Mouse (Mus musculus): Measurements from ENCODE around the gene Lekr1.

The Lekr1 gene

GRCm38 (mm10) chr3:65665977-65666766 lies at the start of gene Lekr1:
Lekr1 (plus strand) TSS chr3:65666228.
- DNase-seq (ENCODE audit: low read depth, low spot score) = peak; percentile 96

DNA sequence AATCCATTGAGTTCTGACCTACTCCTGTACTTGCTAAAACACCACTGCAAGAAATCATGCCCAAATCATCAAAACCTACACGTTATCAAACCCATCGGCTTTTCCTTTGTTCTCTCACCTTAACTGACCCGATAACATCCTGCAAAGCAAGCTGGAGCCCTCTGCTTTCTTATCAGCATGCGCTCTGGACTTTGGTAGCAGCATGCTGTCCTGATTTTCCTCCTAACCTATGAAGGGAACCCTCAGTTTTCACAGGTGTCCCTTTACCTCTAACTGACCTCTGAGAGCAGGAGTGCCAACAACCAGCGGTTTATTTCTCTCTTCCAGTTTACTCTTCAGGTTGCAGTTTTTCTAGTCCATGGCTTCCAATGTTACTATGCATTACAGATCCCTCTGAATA lies 48.5 kb upstream of the Lekr1 start:
- DNase-seq (ENCODE audit: low read depth, low spot score) = no peak

- DNase-seq (ENCODE audit: low read depth, low spot score) = no peak
Observed at GRCm38 (mm10) chr3:65619340-65619739, 46.7 kb upstream of the Lekr1 start.

DNA sequence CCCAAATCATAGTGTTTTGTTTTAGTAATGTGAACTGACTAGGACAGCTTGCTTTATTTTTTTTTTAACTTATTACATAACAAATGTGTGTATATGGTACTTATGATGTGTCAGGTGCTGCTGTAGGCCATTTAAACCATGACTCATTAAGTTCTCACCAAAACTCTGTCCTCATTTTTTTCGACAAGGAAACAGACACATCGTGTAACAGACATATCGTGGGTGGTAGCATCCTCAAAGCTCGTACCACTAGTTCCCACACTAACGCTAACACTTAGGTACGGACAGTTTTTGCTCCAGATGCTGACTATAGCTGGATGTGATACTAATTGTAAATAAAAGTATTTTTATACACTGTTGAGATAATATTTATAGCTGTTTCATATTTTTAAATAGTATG lies 43.0 kb upstream of the Lekr1 start:
- DNase-seq (ENCODE audit: low read depth, low spot score) = no peak

GRCm38 (mm10) chr3:65625496-65626289 lies 40.3 kb upstream of the Lekr1 start:
- no peak for DNase-seq (ENCODE audit: low read depth, low spot score)

GRCm38 (mm10) chr3:65626290-65626914 lies 39.6 kb upstream of the Lekr1 start:
- no peak for DNase-seq (ENCODE audit: low read depth, low spot score)

DNA sequence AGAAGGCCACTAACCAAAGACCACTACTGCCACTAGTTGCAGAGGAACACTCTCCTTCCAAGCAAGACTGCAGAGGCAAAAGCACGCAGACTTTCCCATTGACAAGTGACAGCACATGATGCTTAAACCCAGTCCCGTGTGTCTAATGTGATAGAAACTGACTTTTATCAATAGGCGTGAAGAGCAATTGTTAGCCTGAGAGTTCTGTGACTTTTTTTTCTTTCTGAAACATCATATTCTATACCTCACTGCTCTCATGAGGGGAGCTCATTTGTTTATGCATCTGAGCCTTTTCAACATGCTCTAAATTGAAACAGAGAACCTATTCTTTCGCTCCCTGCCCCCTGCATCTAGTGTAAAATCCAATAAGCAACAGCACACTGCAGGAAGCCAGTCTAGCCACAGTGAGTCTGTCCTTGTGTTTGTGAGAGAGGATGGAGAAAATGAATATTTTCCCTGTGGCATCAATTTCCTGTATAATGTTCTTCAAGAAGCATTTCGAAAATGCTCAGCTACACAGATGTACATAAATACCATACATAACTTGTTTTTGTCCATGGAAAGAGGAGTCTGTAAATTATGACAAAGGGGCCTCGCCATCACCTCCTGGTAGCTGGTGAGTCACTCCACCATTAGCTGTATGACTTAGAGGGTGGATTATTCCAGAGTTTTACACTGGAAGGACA lies 38.9 kb upstream of the Lekr1 start:
- DNase-seq (ENCODE audit: low read depth, low spot score) = no peak

DNA sequence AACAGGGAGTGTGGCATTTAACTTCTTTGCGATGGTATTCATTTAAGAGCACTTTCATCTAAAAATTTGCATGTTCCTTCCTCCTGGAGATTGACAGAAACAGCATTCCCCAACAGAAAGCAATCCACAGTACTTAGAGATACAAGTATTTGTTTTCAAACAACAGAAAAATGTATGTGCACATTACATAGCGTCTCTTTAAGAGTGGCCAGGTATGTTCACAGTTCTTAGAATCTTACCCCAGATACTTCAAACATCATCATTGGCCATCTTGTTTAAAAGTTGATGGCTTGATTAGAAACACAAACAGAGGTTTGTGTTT lies 38.4 kb upstream of the Lekr1 start:
- DNase-seq (ENCODE audit: low read depth, low spot score) = no peak

DNA sequence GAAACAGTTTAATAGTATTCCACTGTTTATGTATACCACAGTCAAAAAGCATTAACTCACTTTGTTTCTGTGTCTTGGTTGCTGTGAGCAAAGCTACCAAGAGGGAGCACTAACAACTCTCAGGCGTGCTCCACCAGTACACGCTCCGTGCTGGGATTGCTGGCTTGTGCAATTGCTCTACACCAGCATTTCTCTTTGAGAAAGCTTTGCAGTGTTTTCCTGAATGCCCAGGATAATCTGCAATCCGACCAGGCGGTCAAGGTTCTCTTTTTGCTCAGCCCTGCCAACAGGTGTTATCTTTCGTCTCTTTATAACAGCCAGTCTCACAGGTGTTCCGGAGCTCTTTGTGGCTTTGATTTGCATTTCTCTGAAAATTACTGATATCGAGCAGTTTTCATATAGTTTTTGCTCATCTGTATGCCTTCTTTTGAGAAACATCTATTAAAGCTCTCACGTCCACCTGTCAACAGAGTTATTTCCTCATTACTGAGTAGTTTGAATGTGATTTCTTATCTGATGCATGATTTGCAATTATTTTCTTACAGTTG lies 36.4 kb upstream of the Lekr1 start:
- no peak for DNase-seq (ENCODE audit: low read depth, low spot score)

GRCm38 (mm10) chr3:65633604-65634003 lies 32.4 kb upstream of the Lekr1 start:
- DNase-seq (ENCODE audit: low read depth, low spot score) = no peak

DNA sequence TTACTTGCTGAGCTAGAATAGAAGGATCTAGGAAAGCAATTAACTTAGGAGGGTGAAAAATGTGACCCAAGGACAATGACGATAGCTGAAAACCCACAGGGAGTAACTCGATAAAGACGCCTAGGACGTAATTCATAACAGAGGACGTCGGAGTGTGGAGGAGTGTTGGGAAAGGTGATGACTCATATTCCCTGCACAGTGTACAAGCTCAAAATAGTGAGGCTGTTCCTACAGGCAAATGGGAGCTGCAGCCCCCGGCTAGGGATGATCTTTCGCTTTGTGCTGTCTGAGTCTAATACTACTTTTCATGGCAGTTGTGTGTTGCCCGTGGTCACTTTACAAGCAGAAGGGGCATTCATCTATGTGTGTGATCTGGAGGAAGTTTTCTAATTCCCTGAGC lies 30.0 kb upstream of the Lekr1 start:
- DNase-seq (ENCODE audit: low read depth, low spot score) = no peak

DNA sequence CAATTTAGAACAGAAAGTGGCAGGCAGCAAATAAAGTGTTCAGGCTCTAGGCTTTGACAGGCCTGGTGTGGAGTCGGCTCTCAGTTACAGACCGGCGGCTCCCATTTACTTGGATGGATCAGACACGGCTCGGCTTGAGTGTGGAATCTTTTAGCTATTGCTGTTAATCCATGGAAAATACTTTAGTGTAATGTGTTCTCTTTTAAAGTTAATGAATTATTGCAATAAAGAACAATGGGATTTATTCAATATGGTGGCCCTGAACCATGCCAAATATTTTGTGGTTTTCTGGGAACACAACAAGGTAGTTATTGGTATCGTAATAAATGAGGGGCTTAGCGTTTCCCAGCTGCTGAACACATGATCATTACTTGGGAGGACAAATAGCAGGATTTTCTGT lies 28.7 kb upstream of the Lekr1 start:
- DNase-seq (ENCODE audit: low read depth, low spot score) = no peak

- no peak for DNase-seq (ENCODE audit: low read depth, low spot score)
Observed at GRCm38 (mm10) chr3:65638896-65639295, 27.1 kb upstream of the Lekr1 start.

DNA sequence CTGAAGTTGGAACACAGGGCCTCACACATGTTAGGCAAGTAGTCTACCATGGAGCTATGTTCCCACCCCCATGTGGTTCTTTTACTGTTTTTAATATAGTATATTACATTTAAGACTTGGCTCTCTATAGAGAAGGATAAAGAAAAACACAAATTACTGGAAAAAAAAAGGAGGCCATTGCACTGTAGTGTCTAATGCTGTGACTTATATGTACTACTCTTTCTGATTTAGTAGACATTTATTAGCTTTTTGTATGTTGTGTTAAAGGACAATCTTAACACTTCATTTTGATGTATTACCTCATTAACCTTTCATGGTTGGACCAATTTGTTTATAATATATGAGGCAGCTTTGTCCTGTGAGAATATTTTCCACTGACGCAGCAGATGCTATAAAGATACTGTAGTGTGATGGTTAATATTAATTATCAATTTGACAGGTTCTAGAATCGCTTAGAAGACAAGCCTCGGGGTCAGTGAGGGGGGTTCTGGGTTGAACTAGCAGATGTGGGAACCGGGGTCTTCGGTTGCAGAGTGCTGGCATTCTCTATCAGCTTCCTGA lies 26.5 kb upstream of the Lekr1 start:
- DNase-seq (ENCODE audit: low read depth, low spot score) = no peak

DNA sequence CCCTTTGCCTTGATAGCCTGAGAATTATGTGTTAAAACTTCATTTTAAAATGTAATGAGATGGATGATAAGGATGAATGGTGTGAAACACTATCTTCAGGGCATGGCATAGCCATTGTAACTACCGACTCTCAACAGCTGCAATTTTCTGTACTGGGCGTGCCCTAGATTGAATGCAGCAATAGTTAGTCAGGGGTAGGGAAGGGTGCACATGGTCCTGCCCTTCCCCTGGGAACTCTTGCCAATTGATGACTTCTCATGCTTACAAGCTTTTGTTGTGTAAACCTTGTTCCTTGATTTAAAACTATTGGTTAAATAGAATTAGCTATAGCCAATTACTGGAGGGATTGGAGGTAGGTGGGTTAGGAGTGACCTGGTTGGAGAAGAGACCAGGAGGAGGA lies 23.1 kb upstream of the Lekr1 start:
- DNase-seq (ENCODE audit: low read depth, low spot score) = no peak

DNA sequence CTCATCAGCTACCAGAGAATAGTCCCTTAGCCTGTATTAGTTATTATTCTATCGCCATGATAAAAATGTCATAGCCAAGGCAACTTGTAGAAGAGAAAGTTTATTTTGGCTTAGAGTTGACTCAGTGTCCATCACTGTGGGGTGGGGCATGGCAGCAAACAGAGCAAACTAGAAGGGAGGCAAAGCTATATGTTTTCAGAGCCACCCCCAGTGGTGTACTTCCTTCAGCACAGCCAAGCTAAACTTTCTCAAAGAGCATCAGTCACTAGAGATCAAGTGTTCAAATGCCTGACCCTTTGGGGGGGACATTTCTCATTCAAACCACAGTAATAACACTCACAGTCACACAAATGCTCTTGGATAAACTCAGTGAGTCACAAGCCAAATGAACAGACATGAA lies 22.4 kb upstream of the Lekr1 start:
- DNase-seq (ENCODE audit: low read depth, low spot score) = no peak

GRCm38 (mm10) chr3:65647592-65647991 lies 18.4 kb upstream of the Lekr1 start:
- DNase-seq (ENCODE audit: low read depth, low spot score) = no peak

GRCm38 (mm10) chr3:65648913-65649312 lies 17.1 kb upstream of the Lekr1 start:
- DNase-seq (ENCODE audit: low read depth, low spot score) = no peak

DNA sequence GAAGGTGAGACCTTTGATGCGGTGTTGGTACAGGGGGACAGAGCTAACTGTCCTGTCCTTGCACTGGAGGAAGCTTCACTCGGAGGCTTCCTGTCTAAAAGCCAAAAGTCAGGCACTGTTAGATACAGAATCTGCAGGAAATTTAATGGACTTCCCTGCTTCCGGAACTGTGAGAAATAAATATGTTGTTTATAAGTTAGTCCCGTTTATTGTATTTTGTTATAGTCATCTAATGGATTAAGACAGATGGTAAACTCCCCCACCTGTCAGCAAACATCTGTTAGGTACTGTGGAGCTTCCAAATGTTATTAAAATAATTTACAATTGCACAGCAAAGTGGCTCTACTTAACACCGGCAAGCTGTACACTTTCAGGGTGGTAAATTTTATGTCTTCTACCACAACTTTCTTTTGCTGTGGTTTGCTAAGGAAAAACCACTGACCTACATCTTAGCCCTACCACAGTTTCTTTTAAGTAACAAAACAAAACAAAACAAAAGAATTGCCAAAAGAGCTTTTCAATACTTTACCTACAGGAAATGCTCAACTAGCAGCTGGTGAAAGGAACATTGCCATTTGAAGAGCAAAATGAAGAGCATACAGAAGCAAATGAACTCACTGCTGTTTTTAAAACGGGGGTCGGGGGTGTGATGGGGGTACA lies 15.7 kb upstream of the Lekr1 start:
- DNase-seq (ENCODE audit: low read depth, low spot score) = no peak

DNA sequence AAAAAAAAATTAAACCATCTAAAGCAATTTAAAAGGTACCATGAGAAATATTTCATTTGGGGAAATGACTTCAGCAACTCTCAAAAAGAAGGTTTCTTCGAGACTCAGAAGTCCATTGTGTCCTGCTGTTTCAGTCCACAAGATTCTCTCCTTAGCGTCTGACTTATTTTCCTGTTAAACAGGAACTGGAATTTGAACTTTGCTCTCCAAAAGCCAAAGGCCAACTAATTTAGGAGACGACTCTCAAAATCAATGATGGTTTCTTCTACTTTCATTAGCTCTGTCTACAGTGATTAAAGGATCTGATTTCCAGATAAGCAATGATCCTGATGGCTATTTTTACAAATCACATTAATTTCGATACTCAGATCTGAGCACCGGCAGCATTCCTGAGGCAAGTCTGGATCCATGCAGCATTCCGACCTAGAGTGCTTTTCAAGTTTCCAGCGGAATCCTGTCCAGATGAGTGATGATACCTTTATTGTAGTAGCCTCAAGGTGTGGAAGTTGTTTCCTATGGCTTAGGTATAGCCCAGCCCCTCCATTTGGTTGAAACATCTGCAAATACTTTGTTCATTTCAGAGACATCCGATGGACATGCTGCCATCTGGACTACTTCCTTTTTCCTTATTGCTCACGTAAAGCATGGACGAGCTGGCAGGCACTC lies 11.4 kb upstream of the Lekr1 start:
- no peak for DNase-seq (ENCODE audit: low read depth, low spot score)

All from CD4-positive, CD25-positive, alpha-beta regulatory T cell, adult 2 months (primary cell).